Mouse (Mus musculus) hindbrain, embryonic 15.5 days (tissue): Measurements from ENCODE around the gene Mgat4b. TPM values are rescaled to one million over a fixed set of nuclear protein-coding genes. Genes with fewer than 3 reads are reported as not detected.

Experiments
- ATAC-seq: fragments of 200-750 bp; cut with Nextera tagmentation; 2 replicates; pipeline ENCODE4 v1.8.0; 2017; ENCODE audit warnings: low read depth, moderate number of reproducible peaks, moderate TSS enrichment; ENCODE audit not compliant: low FRiP score
- H3K27ac ChIP-seq: fragments of 300-500 bp; sonication (generic); replicated peaks from 2 replicates; pipeline ENCODE4 v1.5.1; 2015; ENCODE audit warnings: mild to moderate bottlenecking, inconsistent platforms
- H3K27me3 ChIP-seq: fragments of 300-500 bp; sonication (generic); 2 replicates; pipeline ENCODE4 v1.6.1; 2015; ENCODE audit warnings: control low read depth, inconsistent platforms
- H3K36me3 ChIP-seq: fragments of 300-500 bp; sonication (generic); 2 replicates; pipeline ENCODE4 v1.6.1; 2015; ENCODE audit warnings: control low read depth, inconsistent platforms
- H3K4me1 ChIP-seq: fragments of 300-500 bp; sonication (generic); replicated peaks from 2 replicates; pipeline ENCODE4 v1.6.1; 2015; ENCODE audit warnings: control low read depth, inconsistent platforms
- H3K4me2 ChIP-seq: fragments of 300-500 bp; sonication (generic); 2 replicates; pipeline ENCODE4 v1.6.1; 2015; ENCODE audit warnings: moderate library complexity, mild to moderate bottlenecking, inconsistent platforms
- H3K4me3 ChIP-seq: fragments of 300-500 bp; sonication (generic); 2 replicates; pipeline ENCODE4 v1.5.1; 2015; ENCODE audit warnings: mild to moderate bottlenecking, inconsistent platforms
- H3K9ac ChIP-seq: fragments of 300-500 bp; sonication (generic); 2 replicates; pipeline ENCODE4 v1.6.1; 2015; ENCODE audit warnings: inconsistent platforms
- H3K9me3 ChIP-seq: fragments of 300-500 bp; sonication (generic); 2 replicates; pipeline ENCODE4 v1.6.1; 2016; ENCODE audit warnings: control low read depth, inconsistent platforms
- WGBS: fragments of 180-500 bp; shearing (Covaris S2); methylation state at CpG from one replicate; pipeline ENCODE4 v1.1.7; 2015; 5-methylcytosine and 5-hydroxymethylcytosine counted together
- polyA plus RNA-seq: library from polyadenylated mRNA; unstranded; fragments of >200 nt; fragmentation: Nextera tagmentation; extraction: Ambion mirVana; gene quantifications from 2 replicates; pipeline ENCODE4 v1.2.1, GENCODE M21; 2015

Gene Mgat4b
- polyA plus RNA-seq, 1 experiment from 2014 or later = 69.2 TPM

- peaks cover 25% of the 10 kb centered on the region for H3K36me3 ChIP-seq
- H3K9ac ChIP-seq = no peak overlapping the region
- H3K4me1 ChIP-seq = no peaks in the 10 kb centered on the region
- H3K27ac ChIP-seq = no peak overlapping the region
- no peaks in the 10 kb centered on the region for H3K9me3 ChIP-seq
- no peak overlapping the region for H3K4me3 ChIP-seq
- no peaks in the 10 kb centered on the region for H3K27me3 ChIP-seq
- ATAC-seq = no peak
- 89% methylated on average over 4 of the region's 4 CpGs for WGBS
- no peak overlapping the region for H3K4me2 ChIP-seq
These were observed 28.0 kb upstream of the Mgat4b start for GRCm38 (mm10) chr11:50182702-50183101.

DNA sequence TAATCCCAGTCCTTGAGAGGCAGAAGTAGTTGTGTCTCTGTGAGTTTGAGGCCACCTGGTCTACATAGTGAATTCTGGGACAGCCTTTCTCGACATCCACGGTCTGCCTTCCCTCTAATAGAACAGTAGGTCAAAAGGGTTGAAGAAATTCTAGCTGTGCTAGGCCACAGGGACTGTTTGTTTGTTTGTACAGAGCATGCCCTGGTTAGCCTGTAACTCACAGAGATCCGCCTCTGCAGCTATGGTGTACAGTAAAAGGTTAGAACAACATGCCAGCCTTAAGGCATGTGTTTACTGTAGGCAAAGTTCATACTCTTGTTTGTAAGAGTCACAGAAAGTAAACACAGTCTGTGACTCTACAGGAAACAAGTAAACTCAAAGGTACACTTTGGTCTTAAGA, 25.9 kb upstream of the Mgat4b start:
- no peak overlapping the region for H3K4me2 ChIP-seq
- peaks cover 23% of the 10 kb centered on the region for H3K36me3 ChIP-seq
- 86% methylated on average over 3 of the region's 3 CpGs for WGBS
- no peak overlapping the region for H3K9ac ChIP-seq
- H3K9me3 ChIP-seq = no peaks in the 10 kb centered on the region
- no peak for ATAC-seq
- H3K27ac ChIP-seq = no peak overlapping the region
- H3K27me3 ChIP-seq = no peaks in the 10 kb centered on the region
- H3K4me3 ChIP-seq = no peak overlapping the region
- no peaks in the 10 kb centered on the region for H3K4me1 ChIP-seq

GRCm38 (mm10) chr11:50188682-50189081, 22.0 kb upstream of the Mgat4b start:
- no peak for ATAC-seq
- H3K4me2 ChIP-seq = no peak overlapping the region
- no peak overlapping the region for H3K27ac ChIP-seq
- no peak overlapping the region for H3K4me3 ChIP-seq
- H3K9me3 ChIP-seq = no peaks in the 10 kb centered on the region
- H3K4me1 ChIP-seq = no peaks in the 10 kb centered on the region
- no peaks in the 10 kb centered on the region for H3K27me3 ChIP-seq
- peaks cover 17% of the 10 kb centered on the region; the same call in 1 of the 2 replicates for H3K36me3 ChIP-seq
- WGBS = 75% methylated on average over 7 of the region's 7 CpGs
- H3K9ac ChIP-seq = no peak overlapping the region

DNA sequence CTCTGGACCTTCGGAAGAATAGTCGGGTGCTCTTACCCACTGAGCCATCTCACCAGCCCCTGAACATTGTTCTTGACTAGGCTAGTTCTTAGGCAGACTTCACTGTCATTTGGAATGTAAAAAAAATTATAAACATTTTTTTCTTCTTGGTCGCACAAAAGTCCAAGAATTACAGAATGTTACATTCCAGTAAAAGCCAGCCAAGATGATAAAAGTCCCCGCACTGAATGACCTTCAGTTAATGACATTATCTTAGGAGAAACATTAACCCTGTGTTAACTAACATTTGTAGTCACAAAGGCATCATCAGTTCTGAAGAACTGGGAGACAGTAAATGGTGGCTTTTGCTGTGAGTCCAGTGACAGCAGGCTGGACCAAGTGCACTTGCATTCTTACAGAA, 20.3 kb upstream of the Mgat4b start:
- H3K27ac ChIP-seq = no peak overlapping the region
- H3K4me3 ChIP-seq = no peak overlapping the region
- no peak overlapping the region for H3K9ac ChIP-seq
- ATAC-seq = no peak
- no peaks in the 10 kb centered on the region for H3K27me3 ChIP-seq
- WGBS = 91% methylated on average over 4 of the region's 4 CpGs
- H3K4me2 ChIP-seq = no peak overlapping the region
- H3K4me1 ChIP-seq = no peaks in the 10 kb centered on the region
- H3K36me3 ChIP-seq = peaks cover 17% of the 10 kb centered on the region
- no peaks in the 10 kb centered on the region for H3K9me3 ChIP-seq

GRCm38 (mm10) chr11:50192278-50192677, 18.4 kb upstream of the Mgat4b start:
- Histone ChIP-seq H3K4me3 (no peak overlapping the region), H3K36me3 (peaks cover 22% of the 10 kb centered on the region), H3K4me1 (no peaks in the 10 kb centered on the region), H3K9me3 (no peaks in the 10 kb centered on the region), H3K27me3 (no peaks in the 10 kb centered on the region), H3K9ac (no peak overlapping the region), H3K4me2 (no peak overlapping the region), H3K27ac (no peak overlapping the region)
- ATAC-seq = no peak
- WGBS = 91% methylated on average over 3 of the region's 3 CpGs

DNA sequence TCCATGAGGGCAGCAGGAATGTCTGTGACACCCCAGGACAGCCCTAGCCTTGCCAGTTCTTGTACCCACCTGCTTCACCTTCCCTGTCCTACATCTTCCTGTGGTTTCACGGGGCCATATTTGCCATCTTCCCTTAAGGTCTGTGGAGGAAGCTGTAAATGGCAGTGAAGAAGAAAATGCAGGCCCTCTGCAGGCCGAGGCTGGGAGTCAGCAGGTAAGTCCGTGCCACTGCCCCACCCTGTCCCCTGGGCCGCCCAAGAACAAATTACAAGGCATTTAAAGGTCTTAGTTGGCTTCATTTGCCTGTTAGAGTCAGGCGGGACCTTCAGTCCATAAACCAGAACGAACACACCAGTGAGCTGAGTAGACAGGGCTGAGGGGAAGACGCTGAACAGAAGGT, 16.6 kb upstream of the Mgat4b start:
- no peaks in the 10 kb centered on the region for H3K4me1 ChIP-seq
- peaks cover 28% of the 10 kb centered on the region for H3K36me3 ChIP-seq

DNA sequence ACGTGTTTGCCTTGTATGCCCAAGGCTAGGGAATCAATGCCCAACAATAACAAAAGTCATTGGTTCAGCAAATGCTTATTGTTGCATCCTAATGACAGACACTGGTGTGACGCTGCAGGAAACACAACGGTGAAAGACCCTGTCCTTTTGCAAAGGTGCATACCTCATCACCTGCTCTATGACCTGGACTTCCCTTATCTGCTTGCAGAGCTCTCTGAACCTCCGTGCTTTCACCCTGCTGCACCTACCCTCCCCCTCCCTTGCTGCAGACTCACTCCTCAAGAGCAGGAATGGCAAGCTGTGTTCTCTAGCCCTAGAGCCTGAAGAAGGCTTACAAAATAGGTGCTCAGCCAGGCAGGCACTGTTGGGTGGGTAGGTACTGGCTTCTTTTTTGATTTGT, 15.9 kb upstream of the Mgat4b start:
- H3K4me3 ChIP-seq = no peak overlapping the region
- H3K27ac ChIP-seq = no peak overlapping the region
- 78% methylated on average over 4 of the region's 4 CpGs for WGBS
- no peak overlapping the region for H3K4me2 ChIP-seq
- H3K36me3 ChIP-seq = peaks cover 35% of the 10 kb centered on the region
- H3K9ac ChIP-seq = no peak overlapping the region
- no peak for ATAC-seq
- no peaks in the 10 kb centered on the region for H3K4me1 ChIP-seq
- H3K9me3 ChIP-seq = no peaks in the 10 kb centered on the region
- no peaks in the 10 kb centered on the region for H3K27me3 ChIP-seq

More for the DNA sequence above, 16.6 kb upstream of the Mgat4b start:
- H3K4me2 ChIP-seq = no peak overlapping the region
- H3K4me3 ChIP-seq = no peak overlapping the region
- no peaks in the 10 kb centered on the region for H3K27me3 ChIP-seq
- H3K27ac ChIP-seq = no peak overlapping the region
- 86% methylated on average over 7 of the region's 7 CpGs for WGBS
- ATAC-seq = no peak
- no peaks in the 10 kb centered on the region for H3K9me3 ChIP-seq
- H3K9ac ChIP-seq = no peak overlapping the region

GRCm38 (mm10) chr11:50197500-50197899, 13.2 kb upstream of the Mgat4b start:
- Histone ChIP-seq H3K9me3 (no peaks in the 10 kb centered on the region), H3K36me3 (peaks cover 58% of the 10 kb centered on the region), H3K9ac (no peak overlapping the region), H3K27me3 (no peaks in the 10 kb centered on the region), H3K4me1 (no peaks in the 10 kb centered on the region), H3K27ac (no peak overlapping the region), H3K4me2 (no peak overlapping the region), H3K4me3 (no peak overlapping the region)
- WGBS = 92% methylated on average over 4 of the region's 4 CpGs
- ATAC-seq = no peak

GRCm38 (mm10) chr11:50198219-50198846, 12.4 kb upstream of the Mgat4b start:
- peaks cover 66% of the 10 kb centered on the region for H3K36me3 ChIP-seq
- ATAC-seq = no peak
- no peaks in the 10 kb centered on the region for H3K4me1 ChIP-seq
- H3K27ac ChIP-seq = no peak overlapping the region
- H3K4me3 ChIP-seq = no peak overlapping the region
- no peak overlapping the region for H3K9ac ChIP-seq
- no peaks in the 10 kb centered on the region for H3K27me3 ChIP-seq
- no peaks in the 10 kb centered on the region for H3K9me3 ChIP-seq
- WGBS = 88% methylated on average over 4 of the region's 5 CpGs
- no peak overlapping the region for H3K4me2 ChIP-seq

DNA sequence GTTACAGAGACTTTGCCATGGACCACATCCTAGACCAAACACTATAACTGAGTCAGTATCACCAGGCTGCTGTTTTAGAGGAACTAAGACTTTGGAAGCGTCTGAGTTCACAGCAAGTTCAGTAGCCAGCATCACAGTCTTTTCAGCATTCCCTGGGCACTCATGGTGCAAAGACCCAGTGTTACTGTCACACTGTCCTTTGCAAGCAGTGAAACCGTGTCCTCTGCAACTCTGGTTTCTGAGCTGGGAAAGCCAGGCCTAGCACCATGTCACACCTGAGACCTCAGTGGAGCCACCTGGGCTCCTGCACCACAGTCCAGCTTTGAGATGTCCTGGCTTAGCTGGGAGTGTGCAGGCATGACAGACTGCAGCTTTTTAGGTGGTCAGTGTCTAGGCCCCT, 11.8 kb upstream of the Mgat4b start:
- H3K27ac ChIP-seq = no peak overlapping the region
- no peak for ATAC-seq
- WGBS = 91% methylated on average over 2 of the region's 2 CpGs
- no peak overlapping the region for H3K4me3 ChIP-seq
- H3K9ac ChIP-seq = no peak overlapping the region
- H3K4me1 ChIP-seq = no peaks in the 10 kb centered on the region
- H3K9me3 ChIP-seq = no peaks in the 10 kb centered on the region
- H3K27me3 ChIP-seq = no peaks in the 10 kb centered on the region
- peaks cover 70% of the 10 kb centered on the region for H3K36me3 ChIP-seq
- H3K4me2 ChIP-seq = no peak overlapping the region

DNA sequence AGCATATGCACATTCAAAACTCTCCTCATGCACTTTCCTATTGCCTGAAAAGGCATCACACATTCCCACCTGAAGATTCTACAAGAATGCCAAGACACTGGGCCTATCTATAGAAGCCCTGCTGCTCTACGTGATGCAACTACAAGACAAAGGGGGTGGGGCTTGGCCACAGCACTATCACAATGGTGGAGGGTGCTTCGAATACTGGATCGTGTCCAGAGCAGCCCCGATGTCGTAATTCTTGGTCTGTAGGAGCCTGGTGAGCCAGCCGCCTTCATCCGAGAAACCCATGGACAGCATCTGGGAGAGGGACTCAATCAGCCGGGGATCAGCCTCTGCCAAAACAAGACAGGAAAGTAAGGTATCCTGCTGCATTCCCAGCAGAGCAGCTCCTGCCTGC, 10.1 kb upstream of the Mgat4b start:
- H3K27me3 ChIP-seq = no peaks in the 10 kb centered on the region
- peaks cover 79% of the 10 kb centered on the region for H3K36me3 ChIP-seq
- ATAC-seq = no peak
- no peak overlapping the region for H3K4me3 ChIP-seq
- H3K9me3 ChIP-seq = no peaks in the 10 kb centered on the region
- H3K27ac ChIP-seq = no peak overlapping the region
- no peak overlapping the region for H3K4me2 ChIP-seq
- no peak overlapping the region for H3K9ac ChIP-seq
- 84% methylated on average over 8 of the region's 8 CpGs for WGBS
- H3K4me1 ChIP-seq = no peaks in the 10 kb centered on the region

- no peak for ATAC-seq
These were observed 9.1 kb upstream of the Mgat4b start for GRCm38 (mm10) chr11:50201590-50201989.

GRCm38 (mm10) chr11:50203302-50203827, 7.3 kb upstream of the Mgat4b start:
- peaks cover 85% of the 10 kb centered on the region for H3K36me3 ChIP-seq

More at GRCm38 (mm10) chr11:50201590-50201989, 9.1 kb upstream of the Mgat4b start:
- no peak overlapping the region for H3K4me2 ChIP-seq
- no peak overlapping the region for H3K4me3 ChIP-seq
- no peaks in the 10 kb centered on the region for H3K27me3 ChIP-seq
- WGBS = 91% methylated on average over 3 of the region's 3 CpGs
- no peaks in the 10 kb centered on the region for H3K9me3 ChIP-seq
- H3K27ac ChIP-seq = no peak overlapping the region
- no peaks in the 10 kb centered on the region for H3K4me1 ChIP-seq
- H3K36me3 ChIP-seq = peaks cover 88% of the 10 kb centered on the region
- H3K9ac ChIP-seq = no peak overlapping the region

More at GRCm38 (mm10) chr11:50203302-50203827, 7.3 kb upstream of the Mgat4b start:
- Histone ChIP-seq H3K4me3 (no peak overlapping the region), H3K4me1 (peaks cover 6% of the 10 kb centered on the region), H3K4me2 (no peak overlapping the region), H3K27ac (no peak overlapping the region), H3K27me3 (no peaks in the 10 kb centered on the region), H3K9ac (no peak overlapping the region), H3K9me3 (no peaks in the 10 kb centered on the region)
- no peak for ATAC-seq
- 97% methylated on average over 9 of the region's 9 CpGs for WGBS
